Mouse (Mus musculus) bone marrow, adult 2 months (tissue): ENCODE results near the gene Slc7a7. TPM values are rescaled to one million over a fixed set of nuclear protein-coding genes. Genes with fewer than 3 reads are reported as not detected.
A peak's percentile ranks its signal among the peaks of the same experiment; 100 is the strongest.

Experiments used
- H3K27ac ChIP-seq: fragments of 200-500 bp; 2 replicates; pipeline ENCODE4 v1.5.1; 2012; ENCODE audit warnings: low read depth, mild to moderate bottlenecking, control low read depth, inconsistent platforms, low read length; ENCODE audit not compliant: control insufficient read depth, poor library complexity, insufficient read depth
- H3K4me1 ChIP-seq: fragments of 200-500 bp; 2 replicates; pipeline ENCODE4 v1.6.1; 2011; ENCODE audit warnings: low read length; ENCODE audit not compliant: control insufficient read depth, insufficient read depth
- H3K4me3 ChIP-seq: fragments of 200-500 bp; replicated peaks from 2 replicates; pipeline ENCODE3; 2011; ENCODE audit warnings: mild to moderate bottlenecking, low read depth, low read length, control low read depth; ENCODE audit not compliant: control insufficient read depth
- CTCF ChIP-seq: fragments of 200-500 bp; IDR thresholded peaks from 2 replicates; pipeline ENCODE4 v1.5.1; 2011; ENCODE audit warnings: low read length, control low read depth; ENCODE audit not compliant: control insufficient read depth, insufficient read depth
- POLR2A ChIP-seq: fragments of 200-500 bp; IDR thresholded peaks from 2 replicates; pipeline ENCODE4 v1.6.1; 2011; ENCODE audit warnings: low read depth, mild to moderate bottlenecking, control low read depth, low read length, borderline replicate concordance; ENCODE audit not compliant: control insufficient read depth
- WGBS: fragments of 180-500 bp; shearing (Covaris S2); methylation state at CpG from one replicate; pipeline ENCODE4 v1.1.7; 2018; 5-methylcytosine and 5-hydroxymethylcytosine counted together
- polyA plus RNA-seq: library from polyadenylated mRNA; stranded (reverse); fragments of >200 nt; gene quantifications from 2 replicates; pipeline ENCODE4 v1.2.4, GENCODE M21; 2011; ENCODE audit warnings: low replicate concordance; ENCODE audit not compliant: missing spikeins, insufficient read depth, insufficient read length

Slc7a7 gene
- polyA plus RNA-seq, 1 experiment = 15.2 TPM

GRCm38 (mm10) chr14:54439155-54439554, 21.6 kb upstream of the Slc7a7 start:
- 91% methylated on average over 12 of the region's 12 CpGs for WGBS
- Histone ChIP-seq H3K27ac (no peak overlapping the region), H3K4me1 (peaks cover 4% of the 10 kb centered on the region; the same call in 1 of the 2 replicates), H3K4me3 (no peak overlapping the region)
- TF ChIP-seq CTCF (no peak), POLR2A (no peak)

GRCm38 (mm10) chr14:54435194-54435918, 17.8 kb upstream of the Slc7a7 start:
- WGBS = 73% methylated on average over 11 of the region's 11 CpGs
- peaks cover 3% of the 10 kb centered on the region; the same call in 1 of the 2 replicates for H3K4me1 ChIP-seq
- no peak overlapping the region for H3K27ac ChIP-seq
- TF ChIP-seq CTCF (no peak), POLR2A (no peak)
- no peak overlapping the region for H3K4me3 ChIP-seq

DNA sequence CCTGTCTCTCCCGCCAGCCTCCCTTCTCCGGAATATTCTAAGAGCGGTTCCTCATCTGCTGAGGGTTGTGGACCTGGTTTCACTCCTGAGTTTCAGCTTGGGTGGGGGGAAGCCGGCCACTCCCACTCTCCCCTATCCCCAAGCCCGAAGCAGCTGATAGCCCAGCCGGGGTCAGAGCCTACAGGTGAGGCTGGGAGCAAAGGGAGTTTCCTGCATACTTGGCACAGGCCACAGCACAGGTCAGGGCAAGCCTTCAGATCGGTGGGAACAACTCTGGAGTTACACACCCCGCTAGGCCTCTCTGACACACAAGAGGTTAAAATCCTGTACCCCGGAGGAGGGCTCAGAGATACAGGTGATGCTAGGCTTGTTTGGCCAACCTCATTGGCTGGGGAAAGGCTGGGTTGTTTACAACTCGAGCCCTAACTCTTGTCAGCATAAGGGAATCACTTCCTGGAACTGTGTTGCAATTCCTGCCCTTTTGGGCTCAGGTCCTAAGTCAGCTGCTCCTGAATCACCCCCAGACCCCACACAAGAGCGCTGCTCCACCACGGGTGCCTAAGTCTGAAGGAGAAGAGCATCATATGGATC, 16.5 kb upstream of the Slc7a7 start:
- H3K4me1 ChIP-seq = peaks cover 3% of the 10 kb centered on the region; the same call in 1 of the 2 replicates
- H3K4me3 ChIP-seq = no peak overlapping the region
- no peak for TF ChIP-seq POLR2A
- no peak for TF ChIP-seq CTCF
- H3K27ac ChIP-seq = no peak overlapping the region
- WGBS = 75% methylated on average over 12 of the region's 12 CpGs

GRCm38 (mm10) chr14:54432837-54433830, 15.6 kb upstream of the Slc7a7 start:
- H3K4me3 ChIP-seq = no peak overlapping the region
- H3K4me1 ChIP-seq = peaks cover 3% of the 10 kb centered on the region; the same call in 1 of the 2 replicates
- 46% methylated on average over 17 of the region's 17 CpGs for WGBS
- TF ChIP-seq POLR2A (no peak), CTCF (no peak)
- no peak overlapping the region for H3K27ac ChIP-seq

- peak overlapping the region; percentile 42 for H3K27ac ChIP-seq
- H3K4me1 ChIP-seq = peaks cover 3% of the 10 kb centered on the region; the same call in 1 of the 2 replicates
- TF ChIP-seq POLR2A (0 out of 2 replicates have a peak, but pooled peaks have one; percentile 17), CTCF (no peak)
- WGBS = 17% methylated on average over 54 of the region's 54 CpGs
- H3K4me3 ChIP-seq = peak overlapping the region; percentile 32
These were observed 14.7 kb upstream of the Slc7a7 start for GRCm38 (mm10) chr14:54432078-54432836.

DNA sequence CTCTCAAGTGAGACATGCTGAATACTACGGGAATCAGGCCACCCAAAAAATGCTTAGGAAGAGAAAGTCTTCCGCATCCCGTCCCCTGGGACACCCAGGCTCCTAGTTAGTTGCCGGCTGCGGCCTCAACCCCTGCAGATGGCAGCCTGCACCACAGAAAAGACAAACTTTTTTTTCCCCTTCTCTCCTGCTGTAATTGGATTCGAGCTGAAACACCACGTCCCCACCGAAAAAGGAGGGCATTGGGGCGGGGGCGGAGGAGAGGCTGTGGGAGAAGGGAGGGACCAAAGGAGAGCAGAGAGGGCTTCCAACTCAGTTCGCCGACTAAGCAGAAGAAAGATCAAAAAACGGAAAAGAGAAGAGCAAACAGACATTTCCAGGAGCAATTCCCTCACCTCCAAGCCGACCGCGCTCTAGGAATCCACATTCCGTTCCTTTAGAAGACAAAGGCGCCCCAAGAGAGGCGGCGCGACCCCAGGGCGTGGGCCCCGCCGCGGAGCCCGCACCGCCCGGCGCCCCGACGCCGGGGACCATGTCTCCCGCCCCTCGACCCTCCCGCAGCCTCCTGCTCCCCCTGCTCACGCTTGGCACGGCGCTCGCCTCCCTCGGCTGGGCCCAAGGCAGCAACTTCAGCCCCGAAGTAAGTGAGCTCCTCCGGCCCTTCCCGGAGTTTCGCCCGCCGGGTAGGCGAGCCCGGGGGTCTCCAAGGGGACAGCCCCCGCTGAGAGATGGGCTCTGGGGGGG, 13.9 kb upstream of the Slc7a7 start, which contains the start of gene Mmp14:
Mmp14 (plus strand) TSS at position 279 of the 744 bp plus-strand sequence.
- TF ChIP-seq POLR2A = no peak
- no peak for TF ChIP-seq CTCF
- WGBS = 3% methylated on average over 49 of the region's 49 CpGs
- Histone ChIP-seq H3K4me1 (peaks cover 3% of the 10 kb centered on the region; the same call in 1 of the 2 replicates), H3K4me3 (peak within 1 kb of the TSS; percentile 44), H3K27ac (peak within 1 kb of the TSS; percentile 42)
